Mouse (Mus musculus) activated CD4-positive, CD25-positive, alpha-beta regulatory T cell, adult 9 weeks (primary cell): Measurements from ENCODE around the gene Pik3r1. TPM values are rescaled to one million over a fixed set of nuclear protein-coding genes. Genes with fewer than 3 reads are reported as not detected.

ENCODE experiments used
- polyA plus RNA-seq: library from polyadenylated mRNA; unstranded; fragments of 100-300 nt; shearing (Covaris generic); gene quantifications from one replicate; pipeline ENCODE4 v1.2.1, GENCODE M21; 2017

The Pik3r1 gene
- polyA plus RNA-seq = 119 TPM

DNA sequence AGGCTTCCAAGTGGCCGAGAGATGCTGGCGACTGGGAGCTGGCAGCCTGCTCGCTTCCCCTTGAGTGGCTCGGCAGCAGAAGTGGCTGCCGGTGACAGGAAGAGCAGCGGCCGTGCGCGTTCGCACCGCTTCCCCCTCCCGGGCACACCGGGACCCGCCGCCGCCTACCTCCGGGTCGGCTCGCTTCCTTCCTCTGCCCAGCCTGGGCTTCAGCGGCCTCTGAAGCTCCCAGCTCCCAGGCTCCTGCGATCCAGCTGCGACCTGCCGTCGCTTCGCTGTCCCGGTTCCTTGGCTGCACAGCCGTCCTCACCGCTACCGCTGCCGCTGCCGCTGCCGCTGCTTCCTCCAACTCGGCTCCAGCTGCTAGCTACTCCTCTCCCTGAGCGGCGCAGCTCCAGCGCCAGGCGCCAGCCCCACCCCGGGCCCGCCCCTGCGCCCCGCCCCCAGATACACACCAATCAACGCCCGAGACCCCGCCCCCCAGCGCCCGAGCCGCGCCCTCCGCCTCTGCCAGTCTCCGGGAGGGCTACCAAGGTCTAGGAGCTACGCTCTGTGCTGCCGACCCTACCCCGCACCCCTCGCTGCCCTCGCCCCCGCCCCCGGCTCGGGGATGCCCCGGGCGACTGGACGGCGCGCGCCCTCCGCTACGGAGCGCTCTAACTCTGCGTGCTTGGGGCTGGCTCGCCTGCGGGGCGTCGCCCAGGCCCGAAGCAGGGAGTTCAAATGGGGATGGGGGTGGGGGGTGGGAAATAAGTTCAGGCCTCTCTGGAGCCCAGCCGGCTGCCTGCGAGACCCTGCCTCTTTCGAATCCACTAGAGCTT is at the start of gene Pik3r1:
Pik3r1 (minus strand) TSS at position 409 of the 821 bp plus-strand sequence.

